Mouse (Mus musculus): ENCODE measurements around the gene Cdkal1. TPM values are rescaled to one million over a fixed set of nuclear protein-coding genes. Genes with fewer than 3 reads are reported as not detected.

Gene Cdkal1
- polyA plus RNA-seq, 1 experiment: 10.3 TPM

DNA sequence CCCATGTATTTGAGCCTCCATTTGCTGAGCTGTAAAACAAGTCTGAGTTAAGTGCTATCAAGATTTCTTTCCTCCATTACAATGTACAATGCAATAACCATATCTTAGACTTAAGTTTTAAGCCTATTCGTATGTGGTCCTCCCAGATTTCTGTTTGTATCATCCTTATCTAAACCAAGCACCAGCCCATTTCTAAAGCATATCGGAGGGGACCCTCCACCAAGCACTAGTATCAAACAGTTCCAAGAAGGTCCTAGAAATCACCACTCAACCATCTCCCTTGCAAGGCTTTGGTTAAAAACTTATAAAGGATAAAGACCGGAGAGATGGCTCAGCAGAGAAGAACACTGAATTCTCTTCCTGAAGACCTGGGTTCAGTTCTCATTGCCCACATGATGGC, 47.1 kb downstream of the Cdkal1 start:
- 94% methylated on average over 3 of the region's 3 CpGs for WGBS
- Histone ChIP-seq H3K4me3 (replicated peaks; ENCODE audit: insufficient read depth, low read depth, low read length) (no peak overlapping the region), H3K4me1 (ENCODE audit: control insufficient read depth, insufficient read depth, low read length) (peaks cover 9% of the 10 kb centered on the region), H3K27ac (ENCODE audit: insufficient read depth, low read length) (no peak overlapping the region), H3K27me3 (ENCODE audit: control insufficient read depth, insufficient read depth, low read length) (no peaks in the 10 kb centered on the region)
- no peak for TF ChIP-seq POLR2A (IDR thresholded peaks at IDR 0.05; ENCODE audit: borderline replicate concordance, insufficient read depth, low read length)
- TF ChIP-seq CTCF (IDR thresholded peaks at IDR 0.05; ENCODE audit: borderline replicate concordance, insufficient read depth, low read depth, low read length): no peak
- DNase-seq: no peak

DNA sequence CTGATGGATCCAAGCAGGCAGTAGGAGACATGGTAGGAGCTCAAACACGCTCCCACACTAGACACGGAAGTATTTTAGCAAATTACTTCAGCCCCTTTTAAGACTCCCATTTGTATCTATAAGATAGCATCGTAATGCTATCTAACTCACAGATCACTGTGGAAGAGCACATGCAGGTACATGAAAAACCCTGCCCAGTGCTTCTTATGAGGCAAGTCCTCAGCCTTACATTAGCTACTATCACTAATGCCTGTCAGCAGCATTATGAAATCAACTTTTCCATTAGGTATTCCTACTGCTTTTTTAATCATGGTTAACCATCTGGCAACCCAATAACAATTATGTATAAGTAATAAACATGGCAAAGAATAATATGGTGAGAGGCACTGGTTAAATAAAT, 47.5 kb downstream of the Cdkal1 start:
- DNase-seq: no peak
- Histone ChIP-seq H3K27ac (ENCODE audit: insufficient read depth, low read length) (no peak overlapping the region), H3K4me3 (replicated peaks; ENCODE audit: insufficient read depth, low read depth, low read length) (no peak overlapping the region), H3K4me1 (ENCODE audit: control insufficient read depth, insufficient read depth, low read length) (peaks cover 9% of the 10 kb centered on the region), H3K27me3 (ENCODE audit: control insufficient read depth, insufficient read depth, low read length) (no peaks in the 10 kb centered on the region)
- TF ChIP-seq CTCF (IDR thresholded peaks at IDR 0.05; ENCODE audit: borderline replicate concordance, insufficient read depth, low read depth, low read length) (no peak), POLR2A (IDR thresholded peaks at IDR 0.05; ENCODE audit: borderline replicate concordance, insufficient read depth, low read length) (no peak)
- 98% methylated on average over 3 of the region's 3 CpGs for WGBS

DNA sequence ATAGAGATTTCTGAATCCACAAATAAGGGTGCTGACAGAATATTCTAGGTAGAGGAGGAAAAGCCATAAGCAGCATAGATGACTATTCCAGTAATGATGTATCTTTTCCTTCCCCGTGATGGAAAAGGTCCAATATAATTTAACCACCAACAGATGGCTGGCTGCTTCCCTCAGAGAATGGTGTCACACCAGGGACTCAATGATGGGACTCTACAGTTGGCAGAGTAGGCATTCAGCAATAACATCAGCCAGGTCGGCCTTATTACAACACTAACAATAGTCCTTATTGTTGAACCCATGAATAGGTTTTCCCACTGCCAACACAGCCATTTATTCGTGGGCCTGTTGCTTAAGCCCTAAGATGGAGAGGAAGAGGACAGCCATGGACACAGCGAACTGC, 48.6 kb downstream of the Cdkal1 start:
- Histone ChIP-seq H3K4me3 (replicated peaks; ENCODE audit: insufficient read depth, low read depth, low read length) (no peak overlapping the region), H3K27ac (ENCODE audit: insufficient read depth, low read length) (no peak overlapping the region), H3K4me1 (ENCODE audit: control insufficient read depth, insufficient read depth, low read length) (peaks cover 11% of the 10 kb centered on the region), H3K27me3 (ENCODE audit: control insufficient read depth, insufficient read depth, low read length) (no peaks in the 10 kb centered on the region)
- WGBS: 25% methylated on average over 4 of the region's 4 CpGs
- TF ChIP-seq POLR2A (IDR thresholded peaks at IDR 0.05; ENCODE audit: borderline replicate concordance, insufficient read depth, low read length): no peak
- no peak for TF ChIP-seq CTCF (IDR thresholded peaks at IDR 0.05; ENCODE audit: borderline replicate concordance, insufficient read depth, low read depth, low read length)
- peak; percentile 40 to 80 for DNase-seq

DNA sequence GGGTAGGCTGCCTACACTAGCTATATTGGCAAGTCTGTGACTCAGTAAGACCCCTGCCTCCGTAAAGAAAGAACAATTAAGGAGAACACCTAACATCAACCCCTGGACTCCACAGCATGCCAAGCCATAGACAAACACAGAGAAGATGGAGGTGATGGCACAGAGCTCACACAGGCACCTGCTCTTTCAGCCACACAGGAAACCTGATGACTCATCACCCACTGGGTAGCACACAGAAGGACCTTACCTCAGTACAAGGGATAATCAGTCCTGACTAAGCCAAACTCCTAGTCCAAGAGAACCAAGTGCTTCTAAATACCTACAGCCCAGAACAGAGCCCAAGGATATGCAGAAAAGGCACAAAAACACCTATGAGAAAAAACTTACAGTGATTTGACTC, 50.2 kb downstream of the Cdkal1 start:
- Histone ChIP-seq H3K4me3 (replicated peaks; ENCODE audit: insufficient read depth, low read depth, low read length) (no peak overlapping the region), H3K4me1 (ENCODE audit: control insufficient read depth, insufficient read depth, low read length) (peaks cover 11% of the 10 kb centered on the region), H3K27me3 (ENCODE audit: control insufficient read depth, insufficient read depth, low read length) (no peaks in the 10 kb centered on the region), H3K27ac (ENCODE audit: insufficient read depth, low read length) (no peak overlapping the region)
- no peak for TF ChIP-seq POLR2A (IDR thresholded peaks at IDR 0.05; ENCODE audit: borderline replicate concordance, insufficient read depth, low read length)
- no peak for TF ChIP-seq CTCF (IDR thresholded peaks at IDR 0.05; ENCODE audit: borderline replicate concordance, insufficient read depth, low read depth, low read length)
- 81% methylated on average over 1 of the region's 1 CpGs for WGBS
- peak; percentile 36 to 71 for DNase-seq

DNA sequence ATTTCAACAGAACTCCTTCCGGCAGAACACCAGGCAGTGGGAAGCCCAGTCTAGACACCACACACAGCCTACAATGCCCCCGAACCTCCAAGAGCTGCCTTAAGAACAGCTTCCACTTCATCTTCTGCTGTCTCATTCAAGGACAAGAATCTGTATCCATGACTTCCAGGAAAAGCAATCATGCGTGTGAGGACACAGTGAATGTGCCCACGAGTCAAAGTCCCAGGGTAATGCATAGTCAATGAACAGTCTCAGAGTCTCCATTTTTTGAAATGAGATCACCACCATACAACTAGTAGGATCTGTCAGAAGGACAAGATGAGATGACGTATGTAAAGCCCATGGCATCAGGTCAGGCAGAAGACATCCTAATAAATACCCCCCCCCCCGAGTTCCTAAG, 51.4 kb downstream of the Cdkal1 start:
- H3K4me3 ChIP-seq (replicated peaks; ENCODE audit: insufficient read depth, low read depth, low read length): no peak overlapping the region
- no peaks in the 10 kb centered on the region for H3K27me3 ChIP-seq (ENCODE audit: control insufficient read depth, insufficient read depth, low read length)
- H3K4me1 ChIP-seq (ENCODE audit: control insufficient read depth, insufficient read depth, low read length): peaks cover 11% of the 10 kb centered on the region
- no peak overlapping the region for H3K27ac ChIP-seq (ENCODE audit: insufficient read depth, low read length)
- TF ChIP-seq POLR2A (IDR thresholded peaks at IDR 0.05; ENCODE audit: borderline replicate concordance, insufficient read depth, low read length): no peak
- TF ChIP-seq CTCF (IDR thresholded peaks at IDR 0.05; ENCODE audit: borderline replicate concordance, insufficient read depth, low read depth, low read length): no peak
- no peak for DNase-seq
- WGBS: 86% methylated on average over 6 of the region's 6 CpGs

DNA sequence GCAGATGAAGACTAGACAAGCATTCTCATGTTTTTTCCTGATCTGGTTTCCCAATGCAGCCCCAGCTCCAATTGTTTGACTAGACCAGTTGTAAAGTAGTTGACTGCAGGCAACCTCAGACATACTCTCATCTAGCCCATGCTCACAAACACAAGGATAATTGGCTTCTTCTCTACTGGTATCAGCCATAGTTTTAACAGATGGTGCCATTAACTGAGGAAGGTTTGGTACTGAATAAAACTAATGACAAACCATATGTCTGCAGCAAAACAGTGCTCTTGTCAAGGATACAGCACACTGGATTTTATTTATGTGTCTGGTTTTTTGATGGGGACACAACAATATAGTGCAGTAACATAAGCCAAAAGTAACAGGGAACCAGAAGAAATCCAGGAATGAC, 52.8 kb downstream of the Cdkal1 start:
- no peak overlapping the region for H3K4me3 ChIP-seq (replicated peaks; ENCODE audit: insufficient read depth, low read depth, low read length)
- DNase-seq: no peak
- no peak overlapping the region for H3K27ac ChIP-seq (ENCODE audit: insufficient read depth, low read length)
- H3K27me3 ChIP-seq (ENCODE audit: control insufficient read depth, insufficient read depth, low read length): no peaks in the 10 kb centered on the region
- H3K4me1 ChIP-seq (ENCODE audit: control insufficient read depth, insufficient read depth, low read length): peaks cover 11% of the 10 kb centered on the region
- no peak for TF ChIP-seq CTCF (IDR thresholded peaks at IDR 0.05; ENCODE audit: borderline replicate concordance, insufficient read depth, low read depth, low read length)
- TF ChIP-seq POLR2A (IDR thresholded peaks at IDR 0.05; ENCODE audit: borderline replicate concordance, insufficient read depth, low read length): no peak

DNA sequence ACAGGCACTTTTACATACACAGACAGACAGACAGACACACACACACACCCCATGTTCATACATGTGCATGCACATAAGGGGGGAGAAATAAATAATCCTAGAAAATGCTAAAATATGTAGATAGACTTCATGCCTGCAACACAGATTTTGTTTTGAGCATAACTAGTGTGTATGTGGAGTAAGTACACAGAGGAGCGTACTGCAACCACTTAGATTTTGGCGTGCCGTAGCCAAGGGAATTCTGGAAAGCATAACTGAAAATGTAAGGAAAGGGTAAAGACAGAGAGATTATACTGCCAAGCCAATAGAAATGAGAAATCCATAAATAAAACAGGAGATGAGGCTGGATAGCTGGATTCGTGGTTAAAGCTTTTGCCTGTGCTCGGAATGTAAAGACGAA, 55.4 kb downstream of the Cdkal1 start:
- whole genome bisulfite sequencing: 97% methylated on average over 6 of the region's 6 CpGs
- no peak overlapping the region for H3K4me3 ChIP-seq (replicated peaks; ENCODE audit: insufficient read depth, low read depth, low read length)
- no peaks in the 10 kb centered on the region for H3K27me3 ChIP-seq (ENCODE audit: control insufficient read depth, insufficient read depth, low read length)
- no peak for DNase-seq
- H3K27ac ChIP-seq (ENCODE audit: insufficient read depth, low read length): no peak overlapping the region
- H3K4me1 ChIP-seq (ENCODE audit: control insufficient read depth, insufficient read depth, low read length): peaks cover 3% of the 10 kb centered on the region
- no peak for TF ChIP-seq CTCF (IDR thresholded peaks at IDR 0.05; ENCODE audit: borderline replicate concordance, insufficient read depth, low read depth, low read length)
- TF ChIP-seq POLR2A (IDR thresholded peaks at IDR 0.05; ENCODE audit: borderline replicate concordance, insufficient read depth, low read length): no peak

DNA sequence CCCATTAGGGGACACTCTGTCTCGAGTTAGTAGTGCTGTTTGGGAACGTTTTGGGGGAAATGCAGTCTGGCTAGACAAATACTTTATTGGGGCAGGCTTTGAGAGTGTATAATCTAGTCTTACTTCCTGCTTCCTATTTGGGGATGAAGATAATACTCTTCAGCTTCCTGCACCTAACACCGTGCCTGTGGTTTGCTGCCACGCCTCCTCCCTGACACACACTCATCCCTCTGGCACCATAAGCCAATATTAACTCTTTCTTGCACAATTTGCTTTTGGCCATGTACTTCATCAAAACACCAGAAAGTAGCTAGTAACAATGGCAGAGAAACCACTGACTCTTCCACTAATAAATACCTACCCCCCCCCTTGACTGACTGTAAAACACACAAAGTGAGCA, 63.4 kb downstream of the Cdkal1 start:
- TF ChIP-seq POLR2A (IDR thresholded peaks at IDR 0.05; ENCODE audit: borderline replicate concordance, insufficient read depth, low read length): no peak
- no peak for TF ChIP-seq CTCF (IDR thresholded peaks at IDR 0.05; ENCODE audit: borderline replicate concordance, insufficient read depth, low read depth, low read length)
- no peaks in the 10 kb centered on the region for H3K4me1 ChIP-seq (ENCODE audit: control insufficient read depth, insufficient read depth, low read length)
- no peak overlapping the region for H3K4me3 ChIP-seq (replicated peaks; ENCODE audit: insufficient read depth, low read depth, low read length)
- no peak for DNase-seq
- WGBS: 72% methylated on average over 4 of the region's 4 CpGs
- no peak overlapping the region for H3K27ac ChIP-seq (ENCODE audit: insufficient read depth, low read length)
- H3K27me3 ChIP-seq (ENCODE audit: control insufficient read depth, insufficient read depth, low read length): no peaks in the 10 kb centered on the region
